Mouse (Mus musculus): ENCODE results near the gene Crhr1. TPM values are rescaled to one million over a fixed set of nuclear protein-coding genes. Genes with fewer than 3 reads are reported as not detected.
A peak's percentile ranks its signal among the peaks of the same experiment; 100 is the strongest.

The Crhr1 gene
- polyA plus RNA-seq, 1 experiment = not detected

DNA sequence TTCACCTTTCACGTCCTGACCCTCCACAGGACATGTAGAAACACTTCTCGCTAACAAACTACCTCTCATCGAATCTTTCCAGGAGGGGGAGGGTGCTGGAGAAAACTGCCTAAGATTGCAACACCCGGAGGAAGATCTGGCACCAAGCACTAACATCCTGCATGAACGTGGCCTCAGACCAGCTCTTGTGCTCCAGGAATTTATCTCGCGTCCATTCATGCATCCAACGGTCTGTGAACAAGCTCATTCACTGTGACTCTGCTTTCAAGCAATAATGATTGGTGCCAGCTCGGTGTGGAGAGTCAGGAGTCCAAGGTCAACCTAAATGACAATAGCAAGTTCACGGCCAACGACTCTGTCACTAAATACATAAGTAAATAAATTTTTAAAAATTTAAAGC is 20.8 kb upstream of the Crhr1 start:
- Histone ChIP-seq H3K27ac (ENCODE audit: insufficient read depth, low read length) (no peak overlapping the region), H3K36me3 (ENCODE audit: control insufficient read depth, insufficient read depth, low read length, poor library complexity, severe bottlenecking) (no peaks in the 10 kb centered on the region), H3K4me3 (ENCODE audit: low read depth, low read length) (no peak overlapping the region), H3K9me3 (replicated peaks; ENCODE audit: control insufficient read depth, insufficient read depth, low read length, poor library complexity, severe bottlenecking) (no peaks in the 10 kb centered on the region), H3K4me1 (ENCODE audit: control insufficient read depth, insufficient read depth, low read length) (no peaks in the 10 kb centered on the region), H3K9ac (ENCODE audit: low read depth, poor library complexity, severe bottlenecking) (no peak overlapping the region), H3K27me3 (ENCODE audit: control insufficient read depth, insufficient read depth, low read length, poor library complexity, severe bottlenecking) (no peaks in the 10 kb centered on the region)
- TF ChIP-seq EP300 (IDR thresholded peaks at IDR 0.05; ENCODE audit: insufficient read depth, low read depth, low read length) (no peak), POLR2A (IDR thresholded peaks at IDR 0.05; ENCODE audit: insufficient read depth, low read length) (no peak), CTCF (IDR thresholded peaks at IDR 0.05; ENCODE audit: low read depth, low read length) (no peak)

DNA sequence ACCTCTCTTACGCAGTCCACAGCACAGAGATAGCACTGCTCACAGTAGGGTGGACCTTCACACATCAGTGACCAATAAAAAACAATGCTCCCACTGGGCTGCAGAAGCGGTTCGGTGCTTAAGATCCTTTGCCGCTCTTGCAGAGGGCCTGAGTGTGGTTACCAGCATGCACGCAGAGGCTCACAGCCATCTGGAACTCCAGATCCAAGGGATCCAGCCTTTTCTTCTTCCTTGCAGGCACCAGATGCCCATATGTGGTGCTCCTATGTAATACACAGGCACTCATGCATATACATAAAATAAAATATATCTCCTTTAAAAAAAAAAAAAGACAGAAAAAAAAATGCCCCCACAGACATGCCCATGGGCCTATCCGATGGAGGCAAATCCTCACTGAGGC is 19.0 kb upstream of the Crhr1 start:
- no peaks in the 10 kb centered on the region for H3K4me1 ChIP-seq (ENCODE audit: control insufficient read depth, insufficient read depth, low read length)
- no peak overlapping the region for H3K27ac ChIP-seq (ENCODE audit: insufficient read depth, low read length)
- H3K9ac ChIP-seq (ENCODE audit: low read depth, poor library complexity, severe bottlenecking) = no peak overlapping the region
- no peaks in the 10 kb centered on the region for H3K27me3 ChIP-seq (ENCODE audit: control insufficient read depth, insufficient read depth, low read length, poor library complexity, severe bottlenecking)
- H3K9me3 ChIP-seq (replicated peaks; ENCODE audit: control insufficient read depth, insufficient read depth, low read length, poor library complexity, severe bottlenecking) = no peaks in the 10 kb centered on the region
- no peak overlapping the region for H3K4me3 ChIP-seq (ENCODE audit: low read depth, low read length)
- no peak for TF ChIP-seq POLR2A (IDR thresholded peaks at IDR 0.05; ENCODE audit: insufficient read depth, low read length)
- no peak for TF ChIP-seq CTCF (IDR thresholded peaks at IDR 0.05; ENCODE audit: low read depth, low read length)
- TF ChIP-seq EP300 (IDR thresholded peaks at IDR 0.05; ENCODE audit: insufficient read depth, low read depth, low read length) = no peak
- no peaks in the 10 kb centered on the region for H3K36me3 ChIP-seq (ENCODE audit: control insufficient read depth, insufficient read depth, low read length, poor library complexity, severe bottlenecking)

DNA sequence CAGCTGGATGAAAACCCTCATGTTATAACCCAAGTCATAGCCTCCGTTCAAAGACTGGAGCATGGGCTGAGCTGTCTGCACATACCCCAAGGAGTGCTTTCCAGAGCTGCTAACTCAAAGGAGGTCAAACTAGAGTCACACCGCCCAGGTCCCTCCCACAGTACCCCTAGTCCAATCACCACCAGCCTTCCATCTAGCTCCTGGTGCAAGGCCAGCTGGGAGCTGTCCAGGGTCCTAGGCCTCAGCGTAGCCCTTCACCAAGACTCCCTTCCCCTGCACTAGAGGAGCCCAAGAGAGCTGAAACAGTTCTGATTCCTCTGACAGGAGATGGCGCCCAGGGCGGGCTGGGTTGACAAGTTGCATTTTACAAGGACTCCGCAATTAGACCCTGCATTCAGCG is 18.0 kb upstream of the Crhr1 start:
- H3K27ac ChIP-seq (ENCODE audit: insufficient read depth, low read length) = no peak overlapping the region
- no peaks in the 10 kb centered on the region for H3K27me3 ChIP-seq (ENCODE audit: control insufficient read depth, insufficient read depth, low read length, poor library complexity, severe bottlenecking)
- TF ChIP-seq POLR2A (IDR thresholded peaks at IDR 0.05; ENCODE audit: insufficient read depth, low read length) = no peak
- 0 out of 2 replicates have a peak, but pooled peaks have one; percentile 28 for TF ChIP-seq EP300 (IDR thresholded peaks at IDR 0.05; ENCODE audit: insufficient read depth, low read depth, low read length)
- no peaks in the 10 kb centered on the region for H3K36me3 ChIP-seq (ENCODE audit: control insufficient read depth, insufficient read depth, low read length, poor library complexity, severe bottlenecking)
- H3K9ac ChIP-seq (ENCODE audit: low read depth, poor library complexity, severe bottlenecking) = no peak overlapping the region
- no peak overlapping the region for H3K4me3 ChIP-seq (ENCODE audit: low read depth, low read length)
- H3K4me1 ChIP-seq (ENCODE audit: control insufficient read depth, insufficient read depth, low read length) = no peaks in the 10 kb centered on the region
- H3K9me3 ChIP-seq (replicated peaks; ENCODE audit: control insufficient read depth, insufficient read depth, low read length, poor library complexity, severe bottlenecking) = no peaks in the 10 kb centered on the region

DNA sequence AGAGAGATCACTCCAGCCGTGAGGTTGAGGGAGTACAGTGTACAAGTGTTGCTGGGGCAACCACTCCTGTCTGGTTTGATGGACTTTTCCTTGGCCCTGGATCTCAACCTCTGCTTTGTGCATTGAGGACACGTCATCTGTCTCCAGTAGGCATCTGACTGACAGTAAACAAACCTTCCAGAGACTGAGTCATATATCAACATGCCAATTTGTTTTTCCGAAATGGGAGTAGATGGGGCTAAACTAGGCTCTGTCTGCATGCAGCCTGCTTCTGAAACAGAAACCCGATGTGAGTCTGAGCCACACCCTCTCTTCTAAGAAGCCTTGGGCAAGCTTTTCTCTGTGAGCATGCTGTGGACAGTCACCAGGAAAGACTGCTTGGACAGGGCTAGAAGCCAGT is 14.3 kb upstream of the Crhr1 start:
- Histone ChIP-seq H3K36me3 (ENCODE audit: control insufficient read depth, insufficient read depth, low read length, poor library complexity, severe bottlenecking) (no peaks in the 10 kb centered on the region), H3K27me3 (ENCODE audit: control insufficient read depth, insufficient read depth, low read length, poor library complexity, severe bottlenecking) (no peaks in the 10 kb centered on the region), H3K9me3 (replicated peaks; ENCODE audit: control insufficient read depth, insufficient read depth, low read length, poor library complexity, severe bottlenecking) (no peaks in the 10 kb centered on the region), H3K27ac (ENCODE audit: insufficient read depth, low read length) (no peak overlapping the region), H3K4me3 (ENCODE audit: low read depth, low read length) (no peak overlapping the region), H3K9ac (ENCODE audit: low read depth, poor library complexity, severe bottlenecking) (no peak overlapping the region), H3K4me1 (ENCODE audit: control insufficient read depth, insufficient read depth, low read length) (no peaks in the 10 kb centered on the region)
- TF ChIP-seq CTCF (IDR thresholded peaks at IDR 0.05; ENCODE audit: low read depth, low read length) = no peak
- TF ChIP-seq EP300 (IDR thresholded peaks at IDR 0.05; ENCODE audit: insufficient read depth, low read depth, low read length) = no peak
- TF ChIP-seq POLR2A (IDR thresholded peaks at IDR 0.05; ENCODE audit: insufficient read depth, low read length) = no peak

DNA sequence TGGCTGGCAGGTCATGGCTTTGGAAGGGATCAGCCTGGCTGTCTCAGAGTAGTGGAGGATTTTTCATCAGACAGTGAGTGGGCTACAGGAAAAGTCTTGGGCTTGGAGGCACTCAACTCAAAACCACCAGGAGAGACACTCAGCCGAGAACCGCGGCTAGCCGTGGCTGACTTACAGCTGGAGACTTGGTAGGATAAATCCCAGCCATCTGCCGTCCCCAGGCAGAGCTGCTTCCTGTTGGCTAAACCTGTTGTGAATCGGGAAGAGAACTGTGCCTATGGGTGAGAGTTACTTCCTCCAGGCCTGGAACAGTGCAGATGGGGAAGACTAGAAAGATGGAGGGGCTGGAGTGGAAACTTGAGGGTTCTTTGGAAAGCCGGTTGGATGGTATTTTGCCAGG is 9.7 kb upstream of the Crhr1 start:
- H3K4me3 ChIP-seq (ENCODE audit: low read depth, low read length) = no peak overlapping the region
- no peak overlapping the region for H3K9ac ChIP-seq (ENCODE audit: low read depth, poor library complexity, severe bottlenecking)
- H3K4me1 ChIP-seq (ENCODE audit: control insufficient read depth, insufficient read depth, low read length) = no peaks in the 10 kb centered on the region
- H3K27ac ChIP-seq (ENCODE audit: insufficient read depth, low read length) = no peak overlapping the region
- H3K27me3 ChIP-seq (ENCODE audit: control insufficient read depth, insufficient read depth, low read length, poor library complexity, severe bottlenecking) = no peaks in the 10 kb centered on the region; the same call in 1 of the 2 replicates
- no peaks in the 10 kb centered on the region for H3K36me3 ChIP-seq (ENCODE audit: control insufficient read depth, insufficient read depth, low read length, poor library complexity, severe bottlenecking)
- H3K9me3 ChIP-seq (replicated peaks; ENCODE audit: control insufficient read depth, insufficient read depth, low read length, poor library complexity, severe bottlenecking) = no peaks in the 10 kb centered on the region
- TF ChIP-seq CTCF (IDR thresholded peaks at IDR 0.05; ENCODE audit: low read depth, low read length) (no peak), POLR2A (IDR thresholded peaks at IDR 0.05; ENCODE audit: insufficient read depth, low read length) (no peak), EP300 (IDR thresholded peaks at IDR 0.05; ENCODE audit: insufficient read depth, low read depth, low read length) (no peak)

DNA sequence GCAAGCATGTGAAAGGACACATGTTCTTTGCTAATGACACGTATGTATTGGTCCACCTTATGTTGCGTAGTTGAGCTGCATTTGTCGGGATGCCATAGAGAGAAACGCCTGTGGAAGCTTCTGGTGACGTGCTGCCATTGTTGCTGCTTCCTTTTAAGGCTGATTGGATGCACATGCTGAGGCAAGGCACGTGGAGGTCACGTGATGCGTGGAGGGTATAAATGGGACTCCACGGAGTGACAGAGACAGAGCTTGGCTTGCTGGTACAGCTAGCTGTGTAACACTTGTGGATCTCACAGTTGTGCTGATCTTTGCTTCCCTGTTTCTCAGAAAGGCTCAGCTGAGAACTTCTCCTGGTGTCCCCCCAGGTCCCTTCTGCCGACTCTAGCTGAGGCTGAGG is 9.2 kb upstream of the Crhr1 start:
- Histone ChIP-seq H3K27me3 (ENCODE audit: control insufficient read depth, insufficient read depth, low read length, poor library complexity, severe bottlenecking) (no peaks in the 10 kb centered on the region; the same call in 1 of the 2 replicates), H3K27ac (ENCODE audit: insufficient read depth, low read length) (no peak overlapping the region), H3K4me3 (ENCODE audit: low read depth, low read length) (no peak overlapping the region), H3K36me3 (ENCODE audit: control insufficient read depth, insufficient read depth, low read length, poor library complexity, severe bottlenecking) (no peaks in the 10 kb centered on the region), H3K9ac (ENCODE audit: low read depth, poor library complexity, severe bottlenecking) (no peak overlapping the region), H3K9me3 (replicated peaks; ENCODE audit: control insufficient read depth, insufficient read depth, low read length, poor library complexity, severe bottlenecking) (no peaks in the 10 kb centered on the region), H3K4me1 (ENCODE audit: control insufficient read depth, insufficient read depth, low read length) (no peaks in the 10 kb centered on the region)
- no peak for TF ChIP-seq EP300 (IDR thresholded peaks at IDR 0.05; ENCODE audit: insufficient read depth, low read depth, low read length)
- TF ChIP-seq POLR2A (IDR thresholded peaks at IDR 0.05; ENCODE audit: insufficient read depth, low read length) = no peak
- no peak for TF ChIP-seq CTCF (IDR thresholded peaks at IDR 0.05; ENCODE audit: low read depth, low read length)

Data from ES-Bruce4 (cell line).